Mouse (Mus musculus) neural tube, embryonic 15.5 days (tissue): ENCODE data around the gene Hba-a1. TPM values are rescaled to one million over a fixed set of nuclear protein-coding genes. Genes with fewer than 3 reads are reported as not detected.

Experiments
- ATAC-seq: fragments of 200-750 bp; cut with Nextera tagmentation; 2 replicates; pipeline ENCODE4 v1.8.0; 2017; ENCODE audit warnings: mild to moderate bottlenecking, moderate TSS enrichment, moderate library complexity; ENCODE audit not compliant: low FRiP score
- H3K27ac ChIP-seq: fragments of 300-500 bp; sonication (generic); replicated peaks from 2 replicates; pipeline ENCODE4 v1.5.1; 2015; ENCODE audit warnings: mild to moderate bottlenecking, inconsistent platforms
- H3K27me3 ChIP-seq: fragments of 300-500 bp; sonication (generic); replicated peaks from 2 replicates; pipeline ENCODE4 v1.6.1; 2015; ENCODE audit warnings: inconsistent platforms
- H3K36me3 ChIP-seq: fragments of 300-500 bp; sonication (generic); 2 replicates; pipeline ENCODE4 v1.6.1; 2015; ENCODE audit warnings: inconsistent platforms
- H3K4me1 ChIP-seq: fragments of 300-500 bp; sonication (generic); 2 replicates; pipeline ENCODE4 v1.6.1; 2015; ENCODE audit warnings: inconsistent platforms
- H3K4me2 ChIP-seq: fragments of 300-500 bp; sonication (generic); 2 replicates; pipeline ENCODE4 v1.6.1; 2015; ENCODE audit warnings: inconsistent platforms, mild to moderate bottlenecking, moderate library complexity
- H3K4me3 ChIP-seq: fragments of 300-500 bp; sonication (generic); replicated peaks from 2 replicates; pipeline ENCODE4 v1.5.1; 2015; ENCODE audit warnings: mild to moderate bottlenecking, inconsistent platforms
- H3K9ac ChIP-seq: fragments of 300-500 bp; sonication (generic); replicated peaks from 2 replicates; pipeline ENCODE4 v1.6.1; 2015; ENCODE audit warnings: mild to moderate bottlenecking, inconsistent platforms
- H3K9me3 ChIP-seq: fragments of 300-500 bp; sonication (generic); replicated peaks from 2 replicates; pipeline ENCODE4 v1.6.1; 2016; ENCODE audit warnings: inconsistent platforms
- WGBS: fragments of 180-500 bp; shearing (Covaris S2); methylation state at CpG from one replicate; pipeline ENCODE4 v1.1.7; 2015; ENCODE audit warnings: mixed read lengths; 5-methylcytosine and 5-hydroxymethylcytosine counted together
- polyA plus RNA-seq: library from polyadenylated mRNA; unstranded; fragments of >200 nt; fragmentation: Nextera tagmentation; extraction: Ambion mirVana; gene quantifications from 2 replicates; pipeline ENCODE4 v1.2.1, GENCODE M21; 2015

The Hba-a1 gene
- polyA plus RNA-seq, 1 experiment from 2014 or later: 2,622 TPM

- peaks cover 12% of the 10 kb centered on the region; the same call in 1 of the 2 replicates for H3K4me1 ChIP-seq
- H3K9ac ChIP-seq: no peak overlapping the region
- no peak for ATAC-seq
- H3K9me3 ChIP-seq: no peaks in the 10 kb centered on the region
- no peak overlapping the region for H3K27ac ChIP-seq
- no peak overlapping the region for H3K4me2 ChIP-seq
- H3K36me3 ChIP-seq: peaks cover 63% of the 10 kb centered on the region
- WGBS: 80% methylated on average over 3 of the region's 3 CpGs
- H3K27me3 ChIP-seq: no peaks in the 10 kb centered on the region
- H3K4me3 ChIP-seq: no peak overlapping the region
These were observed 39.2 kb upstream of the Hba-a1 start for GRCm38 (mm10) chr11:32244064-32244463.

GRCm38 (mm10) chr11:32244617-32245016 lies 38.7 kb upstream of the Hba-a1 start:
- no peak overlapping the region for H3K27ac ChIP-seq
- ATAC-seq: no peak
- H3K9me3 ChIP-seq: no peaks in the 10 kb centered on the region
- no peak overlapping the region for H3K9ac ChIP-seq
- 94% methylated on average over 1 of the region's 1 CpGs for WGBS
- H3K4me2 ChIP-seq: no peak overlapping the region
- H3K4me1 ChIP-seq: peaks cover 12% of the 10 kb centered on the region; the same call in 1 of the 2 replicates
- no peak overlapping the region for H3K4me3 ChIP-seq
- H3K27me3 ChIP-seq: no peaks in the 10 kb centered on the region
- H3K36me3 ChIP-seq: peaks cover 64% of the 10 kb centered on the region

GRCm38 (mm10) chr11:32245614-32246013 lies 37.7 kb upstream of the Hba-a1 start:
- Histone ChIP-seq H3K4me3 (no peak overlapping the region), H3K27ac (no peak overlapping the region), H3K4me1 (peaks cover 12% of the 10 kb centered on the region; the same call in 1 of the 2 replicates), H3K4me2 (no peak overlapping the region), H3K9ac (no peak overlapping the region), H3K36me3 (peaks cover 65% of the 10 kb centered on the region), H3K27me3 (no peaks in the 10 kb centered on the region), H3K9me3 (no peaks in the 10 kb centered on the region)
- WGBS: 95% methylated on average over 6 of the region's 6 CpGs
- ATAC-seq: no peak

DNA sequence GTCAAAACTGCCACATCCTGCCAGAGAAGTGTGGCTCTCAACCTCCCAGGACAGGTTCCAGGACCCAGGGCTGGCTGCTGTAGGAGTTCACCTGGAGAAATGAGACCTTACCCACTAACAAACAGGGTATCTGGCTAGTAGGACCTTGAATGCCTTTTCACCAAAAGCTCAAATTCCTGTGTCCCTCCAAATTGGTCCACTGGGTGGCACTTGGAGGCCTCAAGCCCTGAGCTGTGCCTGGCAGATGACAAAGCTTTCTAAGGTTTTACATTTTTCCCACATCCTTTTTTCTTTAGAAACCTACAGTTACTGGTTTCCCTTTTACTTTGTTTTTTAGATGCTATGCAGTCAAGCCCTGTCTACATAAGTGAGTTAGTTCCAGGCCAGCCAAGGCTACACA lies 36.2 kb upstream of the Hba-a1 start:
- Histone ChIP-seq H3K9ac (no peak overlapping the region), H3K36me3 (peaks cover 56% of the 10 kb centered on the region), H3K4me2 (no peak overlapping the region), H3K27ac (no peak overlapping the region), H3K4me1 (peaks cover 12% of the 10 kb centered on the region; the same call in 1 of the 2 replicates), H3K9me3 (no peaks in the 10 kb centered on the region), H3K27me3 (no peaks in the 10 kb centered on the region), H3K4me3 (no peak overlapping the region)
- no peak for ATAC-seq

GRCm38 (mm10) chr11:32248350-32248749 lies 35.0 kb upstream of the Hba-a1 start:
- Histone ChIP-seq H3K36me3 (peaks cover 68% of the 10 kb centered on the region), H3K9me3 (no peaks in the 10 kb centered on the region), H3K27ac (no peak overlapping the region), H3K4me2 (no peak overlapping the region), H3K4me1 (peaks cover 9% of the 10 kb centered on the region; the same call in 1 of the 2 replicates), H3K27me3 (no peaks in the 10 kb centered on the region), H3K4me3 (no peak overlapping the region), H3K9ac (no peak overlapping the region)
- no peak for ATAC-seq
- 89% methylated on average over 3 of the region's 3 CpGs for WGBS

GRCm38 (mm10) chr11:32250880-32251763 lies 32.2 kb upstream of the Hba-a1 start:
- no peak for ATAC-seq
- H3K9me3 ChIP-seq: no peaks in the 10 kb centered on the region
- H3K9ac ChIP-seq: no peak overlapping the region
- no peak overlapping the region for H3K4me2 ChIP-seq
- 87% methylated on average over 8 of the region's 8 CpGs for WGBS
- no peak overlapping the region for H3K4me3 ChIP-seq
- H3K36me3 ChIP-seq: peaks cover 58% of the 10 kb centered on the region
- no peak overlapping the region for H3K27ac ChIP-seq
- H3K27me3 ChIP-seq: no peaks in the 10 kb centered on the region
- H3K4me1 ChIP-seq: no peaks in the 10 kb centered on the region

GRCm38 (mm10) chr11:32253121-32253520 lies 30.2 kb upstream of the Hba-a1 start:
- 93% methylated on average over 1 of the region's 1 CpGs for WGBS
- no peaks in the 10 kb centered on the region for H3K9me3 ChIP-seq
- H3K4me2 ChIP-seq: no peak overlapping the region
- H3K27me3 ChIP-seq: no peaks in the 10 kb centered on the region
- no peak for ATAC-seq
- H3K36me3 ChIP-seq: peaks cover 38% of the 10 kb centered on the region
- H3K9ac ChIP-seq: no peak overlapping the region
- H3K4me3 ChIP-seq: no peak overlapping the region
- H3K27ac ChIP-seq: no peak overlapping the region
- H3K4me1 ChIP-seq: no peaks in the 10 kb centered on the region

DNA sequence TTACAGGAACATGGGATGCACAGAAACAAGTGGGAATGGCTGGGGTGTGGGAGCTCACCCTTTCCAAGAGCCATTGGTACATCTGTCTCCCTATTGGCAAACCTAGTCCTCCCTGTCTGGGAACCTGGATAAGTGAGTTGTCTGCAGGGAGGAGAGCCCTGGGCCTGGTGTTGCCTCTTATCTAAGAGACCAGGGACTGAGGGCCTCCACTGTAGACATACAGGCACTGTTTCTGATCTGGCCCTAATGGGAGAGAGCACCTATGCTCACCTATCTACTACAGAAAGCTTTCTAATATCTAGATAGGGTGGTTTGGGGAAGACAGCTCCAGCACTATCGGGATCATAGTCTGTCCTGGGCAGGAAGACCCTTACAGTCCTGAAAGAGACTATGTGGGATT lies 27.2 kb upstream of the Hba-a1 start:
- Histone ChIP-seq H3K36me3 (0 out of 2 replicates have a peak, but pooled peaks cover 30% of the 10 kb centered on the region), H3K9me3 (no peaks in the 10 kb centered on the region), H3K9ac (no peak overlapping the region), H3K27ac (no peak overlapping the region), H3K4me3 (no peak overlapping the region), H3K4me1 (no peaks in the 10 kb centered on the region), H3K27me3 (no peaks in the 10 kb centered on the region), H3K4me2 (no peak overlapping the region)
- ATAC-seq: no peak
- WGBS: 96% methylated on average over 1 of the region's 1 CpGs

DNA sequence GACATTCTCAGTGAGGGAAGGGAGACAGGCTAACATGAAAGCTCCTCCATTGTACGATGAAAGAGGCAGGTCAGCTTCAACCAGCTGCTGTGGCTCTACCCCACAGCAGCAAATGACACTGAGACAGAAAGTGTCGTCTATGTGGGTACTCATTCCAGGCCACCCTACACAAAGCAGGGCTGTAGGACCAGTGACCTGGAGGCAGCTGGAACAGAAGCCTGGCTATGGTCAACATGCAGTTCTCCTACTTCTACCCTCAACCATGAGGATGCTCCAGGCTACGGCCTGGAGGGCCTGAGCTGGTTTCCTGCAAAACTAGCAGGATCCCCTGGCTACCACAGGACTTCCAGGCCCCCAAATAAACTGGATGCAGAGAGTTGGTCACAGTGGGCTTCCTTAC lies 26.7 kb upstream of the Hba-a1 start:
- no peak overlapping the region for H3K27ac ChIP-seq
- WGBS: 90% methylated on average over 3 of the region's 3 CpGs
- no peak overlapping the region for H3K4me3 ChIP-seq
- no peak overlapping the region for H3K4me2 ChIP-seq
- 0 out of 2 replicates have a peak, but pooled peaks cover 30% of the 10 kb centered on the region for H3K36me3 ChIP-seq
- no peaks in the 10 kb centered on the region for H3K9me3 ChIP-seq
- H3K4me1 ChIP-seq: no peaks in the 10 kb centered on the region
- H3K9ac ChIP-seq: no peak overlapping the region
- ATAC-seq: no peak
- no peaks in the 10 kb centered on the region for H3K27me3 ChIP-seq

GRCm38 (mm10) chr11:32262674-32263415 lies 20.5 kb upstream of the Hba-a1 start:
- H3K27ac ChIP-seq: no peak overlapping the region
- peaks cover 11% of the 10 kb centered on the region for H3K4me1 ChIP-seq
- H3K9me3 ChIP-seq: no peaks in the 10 kb centered on the region
- H3K27me3 ChIP-seq: no peaks in the 10 kb centered on the region
- 0 out of 2 replicates have a peak, but pooled peaks cover 16% of the 10 kb centered on the region for H3K36me3 ChIP-seq
- ATAC-seq: no peak
- WGBS: 87% methylated on average over 10 of the region's 10 CpGs
- H3K9ac ChIP-seq: no peak overlapping the region
- H3K4me2 ChIP-seq: no peak overlapping the region
- H3K4me3 ChIP-seq: no peak overlapping the region

- Histone ChIP-seq H3K27ac (no peak overlapping the region), H3K4me1 (peaks cover 17% of the 10 kb centered on the region), H3K4me3 (no peak overlapping the region), H3K9ac (no peak overlapping the region), H3K4me2 (no peak overlapping the region), H3K27me3 (no peaks in the 10 kb centered on the region), H3K9me3 (no peaks in the 10 kb centered on the region), H3K36me3 (0 out of 2 replicates have a peak, but pooled peaks cover 7% of the 10 kb centered on the region)
- WGBS: 96% methylated on average over 3 of the region's 3 CpGs
- no peak for ATAC-seq
These were observed 18.1 kb upstream of the Hba-a1 start for GRCm38 (mm10) chr11:32265117-32265738.
